Mouse (Mus musculus) thymus, postnatal 0 days (tissue): Measurements from ENCODE around the gene Vmn2r55. TPM values are rescaled to one million over a fixed set of nuclear protein-coding genes. Genes with fewer than 3 reads are reported as not detected.
"Not testable (repeated sequence)": the region's sequence is repeated elsewhere in the genome, so short reads cannot be mapped to it uniquely, and the experiment has no call there.

Experiments
- DNase-seq: peaks from one replicate; pipeline ENCODE4 v3.0.0-alpha.2; 2015; ENCODE audit warnings: low spot score
- polyA plus RNA-seq: library from polyadenylated mRNA; unstranded; fragments of >200 nt; fragmentation: Nextera tagmentation; extraction: Ambion mirVana; gene quantifications from 2 replicates; pipeline ENCODE4 v1.2.1, GENCODE M21; 2015

Gene Vmn2r55
- polyA plus RNA-seq: not detected in 2 replicates

DNA sequence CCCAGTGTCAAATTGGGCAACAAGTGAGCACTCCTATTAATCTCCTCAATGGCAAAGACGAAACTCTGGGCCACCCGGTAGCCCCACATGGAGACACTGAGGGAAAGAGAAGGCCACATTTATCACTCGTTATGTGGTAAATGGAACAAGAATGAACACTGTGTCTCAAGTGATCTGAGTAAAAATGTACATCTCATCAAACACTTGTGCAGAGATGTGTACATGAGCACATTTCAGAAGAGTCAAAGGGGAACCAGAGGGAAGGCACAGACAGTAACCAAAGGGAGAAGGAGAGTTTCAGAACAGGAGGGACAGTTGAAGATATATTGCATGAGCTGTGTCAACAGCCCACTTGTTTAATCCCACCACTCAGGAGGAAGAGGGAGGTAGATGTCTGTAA is at the start of gene Vmn2r55:
TSS of gene Vmn2r55 (minus strand) at position 101 of the 400 bp plus-strand sequence.
- DNase-seq: not testable (repeated sequence)

DNA sequence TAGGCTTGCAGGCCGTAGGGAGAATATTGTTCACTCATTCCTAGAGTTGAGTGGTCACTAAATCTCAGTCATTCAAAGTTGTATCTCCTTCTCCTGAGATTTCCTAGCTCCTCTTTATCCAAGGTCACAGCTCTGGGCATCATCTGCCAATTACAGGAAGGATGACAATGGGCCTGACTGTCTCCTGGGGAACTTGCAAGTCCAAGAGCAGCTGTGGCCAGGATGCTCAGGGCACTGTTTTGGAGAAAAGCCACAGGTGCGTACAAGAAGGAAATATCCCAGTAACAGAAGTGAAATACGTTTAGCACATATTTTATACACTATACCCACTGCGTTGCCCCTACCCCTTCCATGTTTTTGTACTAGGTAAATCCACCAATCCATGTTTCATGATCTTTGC is 44.6 kb downstream of the Vmn2r55 start, which contains the start of gene Vmn2r54:
TSS of gene Vmn2r54 (minus strand) at position 101 of the 400 bp plus-strand sequence.
- DNase-seq: not testable (repeated sequence)

DNA sequence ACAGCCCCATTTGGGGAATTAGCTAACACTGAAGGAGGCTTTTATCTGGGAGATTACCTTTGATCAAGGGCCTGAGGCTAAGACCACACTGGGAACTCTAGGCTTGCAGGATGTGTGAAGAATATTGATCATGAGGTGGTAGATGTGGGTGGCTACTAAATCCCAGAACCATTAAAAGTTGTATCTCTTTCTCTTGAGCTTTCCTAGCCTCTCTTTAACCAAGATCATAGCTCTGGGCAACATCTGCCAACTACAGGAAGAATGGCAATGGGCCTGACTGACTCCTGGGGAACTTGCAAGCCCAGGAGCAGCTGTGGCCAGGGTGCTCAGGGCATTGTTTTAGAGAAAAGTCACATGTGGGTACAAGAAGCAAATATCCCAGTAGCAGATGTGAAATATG is 76.1 kb downstream of the Vmn2r55 start, which contains the start of gene Vmn2r53:
TSS of gene Vmn2r53 (minus strand) at position 101 of the 400 bp plus-strand sequence.
- DNase-seq: no peak

Other genes with a start within 250 kb of the Vmn2r55 start
- gene Zfp606, start 206.7 kb downstream of the Vmn2r55 start, polyA plus RNA-seq: 13.9 and 14.6 TPM in 2 replicates
- gene 2900092C05Rik, start 172.5 kb downstream of the Vmn2r55 start, polyA plus RNA-seq: not detected in 2 replicates
- under 0.01 TPM in 1 of 2 replicates, not detected in the other for gene Vmn2r53, start 76.2 kb downstream of the Vmn2r55 start, polyA plus RNA-seq
- gene Vmn2r54, start 44.7 kb downstream of the Vmn2r55 start, polyA plus RNA-seq: not detected in 2 replicates
- not detected in 2 replicates for gene Vmn2r56, start 50.0 kb upstream of the Vmn2r55 start, polyA plus RNA-seq
- 1.2 and 1.5 TPM in 2 replicates for gene Zscan18, start 118.6 kb upstream of the Vmn2r55 start, polyA plus RNA-seq
- 11.0 and 17.6 TPM in 2 replicates for gene Zfp329, start 133.9 kb upstream of the Vmn2r55 start, polyA plus RNA-seq
- 34.5 and 36.7 TPM in 2 replicates for gene Zfp110, start 149.8 kb upstream of the Vmn2r55 start, polyA plus RNA-seq
- 1.9 and 2.4 TPM in 2 replicates for gene Zfp128, start 196.2 kb upstream of the Vmn2r55 start, polyA plus RNA-seq
- 4.6 and 7.2 TPM in 2 replicates for gene Zscan22, start 212.8 kb upstream of the Vmn2r55 start, polyA plus RNA-seq
- 1,115 and 1,143 TPM in 2 replicates for gene Rps5, start 237.3 kb upstream of the Vmn2r55 start, polyA plus RNA-seq
- 0.22 and 0.42 TPM in 2 replicates for gene Rnf225, start 242.4 kb upstream of the Vmn2r55 start, polyA plus RNA-seq